Mouse (Mus musculus) midbrain, embryonic 13.5 days (tissue): ENCODE measurements around the gene Gpr34. TPM values are rescaled to one million over a fixed set of nuclear protein-coding genes. Genes with fewer than 3 reads are reported as not detected.
A peak's percentile ranks its signal among the peaks of the same experiment; 100 is the strongest.

Experiments
- ATAC-seq: fragments of 200-750 bp; cut with Nextera tagmentation; 2 replicates; pipeline ENCODE4 v1.8.0; 2017; ENCODE audit warnings: mild to moderate bottlenecking, moderate TSS enrichment, moderate library complexity
- H3K27ac ChIP-seq: fragments of 300-500 bp; sonication (generic); 2 replicates; pipeline ENCODE4 v1.5.1; 2015; ENCODE audit warnings: inconsistent platforms, mild to moderate bottlenecking, moderate library complexity
- H3K27me3 ChIP-seq: fragments of 300-500 bp; sonication (generic); 2 replicates; pipeline ENCODE4 v1.6.1; 2015; ENCODE audit warnings: mild to moderate bottlenecking, inconsistent platforms
- H3K36me3 ChIP-seq: fragments of 300-500 bp; sonication (generic); 2 replicates; pipeline ENCODE4 v1.6.1; 2015; ENCODE audit warnings: mild to moderate bottlenecking, inconsistent platforms
- H3K4me1 ChIP-seq: fragments of 300-500 bp; sonication (generic); replicated peaks from 2 replicates; pipeline ENCODE4 v1.6.1; 2015; ENCODE audit warnings: inconsistent platforms
- H3K4me2 ChIP-seq: fragments of 300-500 bp; sonication (generic); replicated peaks from 2 replicates; pipeline ENCODE4 v1.6.1; 2015; ENCODE audit warnings: moderate library complexity, mild to moderate bottlenecking, inconsistent platforms
- H3K4me3 ChIP-seq: fragments of 300-500 bp; sonication (generic); replicated peaks from 2 replicates; pipeline ENCODE4 v1.5.1; 2015; ENCODE audit warnings: mild to moderate bottlenecking, inconsistent platforms
- H3K9ac ChIP-seq: fragments of 300-500 bp; sonication (generic); replicated peaks from 2 replicates; pipeline ENCODE4 v1.6.1; 2015; ENCODE audit warnings: mild to moderate bottlenecking, inconsistent platforms
- H3K9me3 ChIP-seq: fragments of 300-500 bp; sonication (generic); 2 replicates; pipeline ENCODE4 v1.6.1; 2016; ENCODE audit warnings: mild to moderate bottlenecking, inconsistent platforms
- WGBS: fragments of 180-500 bp; shearing (Covaris S2); methylation state at CpG from one replicate; pipeline ENCODE4 v1.1.7; 2015; 5-methylcytosine and 5-hydroxymethylcytosine counted together
- microRNA-seq: library from miRNA; unstranded; fragments of <30 nt; microRNA quantifications from one replicate; pipeline ENCODE4, GENCODE M21; 2016
- polyA plus RNA-seq: library from polyadenylated mRNA; unstranded; fragments of >200 nt; fragmentation: Nextera tagmentation; extraction: Ambion mirVana; gene quantifications from 2 replicates; pipeline ENCODE4 v1.2.1, GENCODE M21; 2015

The Gpr34 gene
- polyA plus RNA-seq, 1 experiment from 2014 or later = 2.7 TPM

DNA sequence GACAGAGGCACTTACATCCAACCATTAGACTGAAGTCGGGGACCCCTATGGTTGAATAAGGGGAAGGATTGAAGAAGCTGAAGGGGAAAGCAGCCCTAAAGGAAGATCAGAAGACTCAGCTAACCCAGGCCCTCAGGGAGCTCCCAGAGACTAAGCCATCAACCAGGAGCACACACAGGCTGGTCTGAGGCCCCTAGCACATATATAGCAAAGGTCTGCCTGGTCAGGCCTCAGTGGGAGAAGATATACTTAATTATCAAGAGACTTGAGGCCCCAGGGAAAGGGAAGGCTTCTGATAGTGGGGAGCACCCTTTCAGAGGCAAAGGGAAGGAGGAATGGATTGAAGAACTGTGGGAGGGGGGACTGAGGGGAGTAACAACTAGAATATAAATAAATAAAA is 54.7 kb downstream of the Gpr34 start:
- no peaks in the 10 kb centered on the region for H3K36me3 ChIP-seq
- H3K27me3 ChIP-seq = no peaks in the 10 kb centered on the region
- no peak overlapping the region for H3K4me2 ChIP-seq
- WGBS = 71% methylated on average over 1 of the region's 1 CpGs
- no peak overlapping the region for H3K27ac ChIP-seq
- no peak for ATAC-seq
- H3K9ac ChIP-seq = no peak overlapping the region
- no peak overlapping the region for H3K4me3 ChIP-seq
- 0 out of 2 replicates have a peak, but pooled peaks cover 3% of the 10 kb centered on the region for H3K4me1 ChIP-seq
- H3K9me3 ChIP-seq = no peaks in the 10 kb centered on the region

DNA sequence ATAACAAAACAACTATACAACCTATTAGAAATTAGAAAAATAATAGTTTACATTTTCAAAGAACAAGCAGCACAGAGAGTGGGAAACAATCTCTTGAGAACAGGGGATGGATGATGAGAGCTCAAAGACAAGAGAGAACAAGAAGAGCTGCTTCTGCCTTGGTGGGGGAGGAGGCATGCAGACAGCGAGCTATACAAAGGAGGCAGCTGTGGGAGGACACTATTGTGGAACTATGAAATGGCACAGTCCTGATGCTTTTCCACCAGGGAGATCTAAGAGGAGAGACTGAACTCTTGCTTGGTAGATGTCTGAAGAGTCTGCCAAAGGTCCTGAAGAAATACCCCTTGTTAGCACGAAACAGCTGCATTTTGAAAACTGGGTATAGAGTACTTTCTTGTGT is 56.5 kb downstream of the Gpr34 start:
- no peaks in the 10 kb centered on the region for H3K36me3 ChIP-seq
- no peak overlapping the region for H3K4me3 ChIP-seq
- 0 out of 2 replicates have a peak, but pooled peaks cover 3% of the 10 kb centered on the region for H3K4me1 ChIP-seq
- peak overlapping the region; percentile 19; the same call in 1 of the 2 replicates for H3K27ac ChIP-seq
- H3K27me3 ChIP-seq = no peaks in the 10 kb centered on the region
- no peak; the same call in 1 of the 2 replicates for ATAC-seq
- H3K9ac ChIP-seq = no peak overlapping the region
- WGBS = 55% methylated on average over 2 of the region's 2 CpGs
- no peaks in the 10 kb centered on the region for H3K9me3 ChIP-seq
- H3K4me2 ChIP-seq = no peak overlapping the region

Small RNAs within 50 kb of the gene (microRNA-seq; reads per million reads assigned to microRNA genes)
- gene Gm25246 = not detected

Other genes with a start within 250 kb of the Gpr34 start
- gene Nyx, start 166.0 kb upstream of the Gpr34 start, polyA plus RNA-seq = 0.10 and 0.16 TPM in 2 replicates
- gene Gpr82, start 29.3 kb downstream of the Gpr34 start, polyA plus RNA-seq = 0.44 and 1.1 TPM in 2 replicates
- gene Cask, start 219.3 kb downstream of the Gpr34 start, polyA plus RNA-seq = 45.7 and 49.1 TPM in 2 replicates